Mouse (Mus musculus) lung, adult 18-20 months (tissue): ENCODE measurements around the gene Syngr3.
"Not testable (repeated sequence)": the region's sequence is repeated elsewhere in the genome, so short reads cannot be mapped to it uniquely, and the experiment has no call there.

Experiments used
- DNase-seq, 2 experiments: peaks; one replicate each; pipeline ENCODE4 v3.0.0; 2022; ENCODE audit warnings: mixed read lengths in 2 of 2

The Syngr3 gene

GRCm38 (mm10) chr17:24676187-24676586, 13.6 kb downstream of the Syngr3 start:
- DNase-seq = peak; percentile 52 to 74

- no peak for DNase-seq
These were observed 15.5 kb downstream of the Syngr3 start for GRCm38 (mm10) chr17:24674277-24674676.

- DNase-seq = peak; percentile 79 to 88
These were observed 17.6 kb downstream of the Syngr3 start for GRCm38 (mm10) chr17:24672141-24672540.

GRCm38 (mm10) chr17:24671346-24671745, 18.4 kb downstream of the Syngr3 start:
- no peak for DNase-seq

- no peak for DNase-seq
These were observed 19.4 kb downstream of the Syngr3 start for GRCm38 (mm10) chr17:24670246-24670844.

GRCm38 (mm10) chr17:24669545-24670245, 20.1 kb downstream of the Syngr3 start, which contains the start of gene Zfp598:
Gene Zfp598 (plus strand): TSS chr17:24669687.
- peak; percentile 93 to 95 for DNase-seq

- not testable (repeated sequence) for DNase-seq
These were observed 20.6 kb downstream of the Syngr3 start for GRCm38 (mm10) chr17:24669214-24669544.

- peak; percentile 83 to 88 for DNase-seq
These were observed 22.3 kb downstream of the Syngr3 start for GRCm38 (mm10) chr17:24667416-24667815.

GRCm38 (mm10) chr17:24667011-24667410, 22.7 kb downstream of the Syngr3 start:
- not testable (repeated sequence) for DNase-seq

- peak; percentile 51 to 52 for DNase-seq
These were observed 31.6 kb downstream of the Syngr3 start, which contains the start of gene Npw for GRCm38 (mm10) chr17:24658017-24658758. Gene Npw (minus strand): TSS chr17:24658457.

GRCm38 (mm10) chr17:24654969-24655368, 34.8 kb downstream of the Syngr3 start:
- no peak for DNase-seq

- peak; percentile 91 to 93 for DNase-seq
These were observed 35.6 kb downstream of the Syngr3 start for GRCm38 (mm10) chr17:24653967-24654710.

- no peak for DNase-seq
These were observed 37.9 kb downstream of the Syngr3 start for GRCm38 (mm10) chr17:24651835-24652234.

- DNase-seq = no peak
These were observed 39.0 kb downstream of the Syngr3 start for GRCm38 (mm10) chr17:24650766-24651165.

- DNase-seq = peak; percentile 59 to 62
These were observed 39.6 kb downstream of the Syngr3 start, which contains the start of gene Slc9a3r2 for GRCm38 (mm10) chr17:24650070-24650616. Gene Slc9a3r2 (minus strand): TSS chr17:24650327.

GRCm38 (mm10) chr17:24649581-24650069, 40.1 kb downstream of the Syngr3 start:
- DNase-seq = peak; percentile 74 to 79

GRCm38 (mm10) chr17:24648731-24649377, 40.9 kb downstream of the Syngr3 start:
- DNase-seq = no peak

GRCm38 (mm10) chr17:24647493-24647892, 42.3 kb downstream of the Syngr3 start:
- peak in 1 of 2 experiments; percentile 51 for DNase-seq

GRCm38 (mm10) chr17:24646381-24646780, 43.4 kb downstream of the Syngr3 start:
- no peak for DNase-seq

- peak; percentile 63 to 76 for DNase-seq
These were observed 43.8 kb downstream of the Syngr3 start for GRCm38 (mm10) chr17:24645916-24646315.

- DNase-seq = peak; percentile 74 to 85
These were observed 44.7 kb downstream of the Syngr3 start for GRCm38 (mm10) chr17:24644875-24645721.
